Mouse (Mus musculus) layer of hippocampus, adult 6 months (tissue): ENCODE results near the gene Bbs1. TPM values are rescaled to one million over a fixed set of nuclear protein-coding genes. Genes with fewer than 3 reads are reported as not detected.

ENCODE experiments used
- long read RNA-seq, 2 experiments: library from polyadenylated mRNA; unstranded; transcript quantifications; one replicate each; pipeline ENCODE4 v2.0.0; 2019 to 2020
- polyA plus RNA-seq: library from polyadenylated mRNA; unstranded; fragments of <200 nt; fragmentation: Nextera tagmentation; gene quantifications from 2 replicates; pipeline ENCODE4 v1.2.3, GENCODE M21; 2021

Gene Bbs1
- 10.9 and 14.6 TPM in 2 replicates for polyA plus RNA-seq
- long read RNA-seq, experiment 1, full-length matches to known transcripts, result 2 of 8 reads
- long read RNA-seq, experiment 1, partial matches to known transcripts, result 2 of 8 reads
- long read RNA-seq, experiment 1, other reads (novel, unspliced or antisense), result 4 of 8 reads
- long read RNA-seq, experiment 2, full-length matches to known transcripts, result 15 of 23 reads
- long read RNA-seq, experiment 2, partial matches to known transcripts, result 1 of 23 reads
- long read RNA-seq, experiment 2, other reads (novel, unspliced or antisense), result 7 of 23 reads

DNA sequence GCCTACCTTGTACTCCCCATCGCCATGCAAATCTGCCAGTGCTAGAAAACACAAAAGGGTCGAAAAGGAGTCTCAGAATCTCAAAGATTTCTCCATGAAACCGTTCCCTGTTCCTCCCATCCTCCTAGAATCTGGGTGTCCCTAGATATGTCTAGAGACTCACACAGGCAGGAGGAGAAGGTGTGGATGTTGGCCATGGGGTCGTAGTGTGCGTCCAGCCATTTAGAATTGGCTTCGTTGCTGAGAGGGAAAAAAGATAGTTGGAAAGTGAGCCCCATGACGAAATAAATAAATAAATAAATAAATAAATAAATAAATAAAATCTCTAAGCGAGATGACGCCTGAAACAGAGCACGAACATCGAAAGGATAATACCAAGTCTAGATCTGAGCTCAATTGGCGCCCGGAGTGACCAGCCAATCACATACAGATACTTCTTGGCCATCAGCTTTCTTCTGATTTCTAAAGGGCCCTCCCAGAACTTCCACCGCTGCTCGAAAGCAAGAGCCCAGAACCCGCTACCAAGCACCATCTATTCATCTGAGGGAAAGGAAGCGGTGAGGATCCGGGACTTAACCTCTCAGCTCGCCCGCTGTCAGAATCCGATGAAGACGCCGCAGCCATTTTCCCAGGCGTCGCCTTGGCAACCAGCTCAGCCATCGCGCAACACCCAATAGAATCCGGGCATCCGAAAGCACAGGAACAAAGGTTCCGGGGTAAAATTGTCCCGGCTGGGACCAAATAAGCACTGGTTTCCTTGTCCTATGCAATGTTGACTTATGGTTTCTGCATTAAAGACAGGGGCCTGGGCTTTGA is at the start of gene Bbs1:
Bbs1 (minus strand) TSS at position 650 of the 816 bp plus-strand sequence.

DNA sequence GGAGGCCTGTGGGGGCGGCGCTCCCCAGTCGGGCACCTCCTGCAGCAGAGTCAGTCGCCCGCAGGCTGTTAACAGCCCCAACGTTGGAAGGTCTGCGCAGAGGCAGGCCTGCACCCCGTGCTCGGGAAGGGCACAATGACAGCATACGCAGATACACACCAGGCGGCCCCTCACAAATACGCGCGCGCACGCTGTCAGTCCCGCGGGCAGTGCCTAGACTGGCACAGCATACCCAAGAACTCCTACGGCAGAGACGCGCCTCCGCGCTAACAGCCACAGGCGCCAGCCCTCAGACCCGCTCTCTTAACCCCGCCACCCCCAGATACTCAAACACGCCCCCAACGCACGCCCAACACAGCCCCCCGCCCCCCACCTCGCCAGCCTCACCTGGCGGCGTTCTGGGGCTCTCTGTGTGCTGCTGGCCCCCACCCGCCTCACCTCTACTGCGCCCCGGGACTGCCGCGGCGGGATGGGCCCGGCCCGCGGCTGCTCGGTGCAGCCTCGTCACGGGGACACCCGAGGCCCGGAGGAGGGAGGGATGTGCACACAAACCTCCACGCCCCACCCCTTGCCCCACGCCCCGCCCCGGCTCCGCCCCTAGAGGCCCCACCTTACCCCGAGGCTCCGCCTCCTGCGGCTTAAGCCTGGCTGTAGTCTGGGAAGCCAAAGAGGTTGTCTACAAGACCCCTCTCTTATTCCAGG is 36.3 kb upstream of the Bbs1 start, which contains the start of gene Peli3:
Peli3 (minus strand) TSS at position 577 of the 702 bp plus-strand sequence.

DNA sequence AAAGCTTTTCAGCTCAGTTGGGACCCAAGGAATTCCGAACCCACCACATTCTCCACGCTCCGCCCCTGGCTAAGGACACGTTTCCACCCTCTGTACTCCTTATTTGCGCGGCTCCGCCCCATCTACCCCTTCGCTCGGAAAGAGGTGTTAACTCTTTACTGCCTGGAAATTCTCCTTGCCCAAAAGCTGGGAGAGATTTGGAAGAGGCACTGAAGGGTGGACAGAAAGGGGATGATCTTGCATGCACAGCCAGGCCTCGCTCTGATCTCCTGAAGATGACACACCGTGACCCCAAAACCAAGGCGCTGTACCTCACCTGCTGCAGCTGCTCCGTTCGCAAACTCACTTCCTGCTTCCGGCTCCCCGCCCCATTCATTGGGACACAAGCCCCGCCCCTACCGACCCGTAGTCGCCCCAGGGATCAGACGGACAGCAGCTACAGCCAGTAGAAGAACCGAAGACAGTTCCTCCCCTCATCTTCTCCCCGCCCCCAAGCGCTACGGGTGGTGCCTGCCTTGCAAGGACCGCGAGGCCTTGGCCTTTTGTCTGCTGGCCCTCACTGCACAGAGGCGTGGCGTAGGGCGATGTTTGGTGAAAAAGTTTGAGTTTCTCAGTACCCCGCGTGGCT is 21.6 kb upstream of the Bbs1 start, which contains the start of gene Dpp3:
Dpp3 (minus strand) TSS at position 384 of the 628 bp plus-strand sequence.

DNA sequence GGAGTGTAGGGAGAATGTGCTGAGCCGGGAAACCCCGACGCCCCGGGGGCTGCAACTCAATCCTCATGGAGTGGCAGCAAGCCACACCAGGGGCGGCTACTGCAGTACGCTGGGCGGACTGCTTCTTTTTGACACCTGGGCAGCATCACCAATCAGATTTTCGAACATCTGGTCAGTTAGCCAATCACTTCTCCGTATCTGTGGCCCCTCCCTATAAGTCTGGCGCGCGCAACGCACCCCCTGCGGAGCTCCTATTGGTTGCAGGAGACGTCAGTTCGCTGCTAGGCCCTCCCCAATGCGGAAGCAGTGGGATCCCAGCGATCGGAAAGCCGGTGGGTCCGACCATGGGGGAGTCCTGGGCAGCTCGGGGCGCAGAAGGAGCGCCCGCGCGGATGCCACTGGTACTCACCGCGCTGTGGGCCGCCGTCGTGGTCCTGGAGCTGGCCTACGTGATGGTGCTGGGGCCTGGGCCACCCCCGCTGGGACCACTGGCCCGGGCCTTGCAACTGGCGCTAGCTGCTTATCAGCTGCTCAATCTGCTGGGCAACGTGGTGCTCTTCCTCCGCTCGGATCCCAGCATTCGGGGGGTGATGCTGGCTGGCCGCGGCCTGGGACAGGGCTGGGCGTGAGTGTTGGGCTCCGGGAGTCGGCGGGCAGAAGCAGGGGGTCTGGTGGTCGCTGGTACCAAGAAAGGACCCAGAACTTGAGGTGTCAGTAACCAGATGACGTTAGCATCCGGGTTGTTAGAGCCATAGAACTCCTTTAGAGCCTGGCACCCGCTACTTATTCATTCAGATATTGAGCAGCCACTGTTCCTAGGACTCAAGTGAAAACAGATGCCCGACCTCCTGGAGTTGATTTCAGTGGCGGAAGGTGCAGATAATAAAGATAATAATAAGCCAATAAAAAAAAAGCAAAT is 27.8 kb downstream of the Bbs1 start, which contains the start of gene Zdhhc24:
Zdhhc24 (plus strand) TSS at position 264 of the 919 bp plus-strand sequence.

DNA sequence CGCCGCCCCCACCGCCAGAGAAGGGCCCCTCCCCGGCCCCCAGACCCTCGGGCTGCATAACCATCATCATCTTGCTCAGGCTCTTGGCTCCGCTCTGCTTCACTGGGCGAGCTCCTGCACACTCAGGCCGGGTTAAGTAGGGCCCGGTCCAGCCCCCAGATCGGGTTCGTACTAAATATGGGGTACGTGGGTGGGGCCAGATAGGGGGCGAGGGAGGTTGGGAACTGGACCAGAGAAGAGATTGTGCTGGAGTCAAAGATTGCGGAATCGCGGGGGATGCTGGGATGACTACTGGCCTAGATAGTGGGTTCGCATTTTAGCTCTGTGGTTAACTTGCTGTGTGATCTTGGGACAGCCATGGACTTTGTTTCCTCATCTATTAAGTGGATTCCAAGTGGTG is 28.6 kb downstream of the Bbs1 start, which contains the start of gene Actn3:
Actn3 (minus strand) TSS at position 125 of the 400 bp plus-strand sequence.

DNA sequence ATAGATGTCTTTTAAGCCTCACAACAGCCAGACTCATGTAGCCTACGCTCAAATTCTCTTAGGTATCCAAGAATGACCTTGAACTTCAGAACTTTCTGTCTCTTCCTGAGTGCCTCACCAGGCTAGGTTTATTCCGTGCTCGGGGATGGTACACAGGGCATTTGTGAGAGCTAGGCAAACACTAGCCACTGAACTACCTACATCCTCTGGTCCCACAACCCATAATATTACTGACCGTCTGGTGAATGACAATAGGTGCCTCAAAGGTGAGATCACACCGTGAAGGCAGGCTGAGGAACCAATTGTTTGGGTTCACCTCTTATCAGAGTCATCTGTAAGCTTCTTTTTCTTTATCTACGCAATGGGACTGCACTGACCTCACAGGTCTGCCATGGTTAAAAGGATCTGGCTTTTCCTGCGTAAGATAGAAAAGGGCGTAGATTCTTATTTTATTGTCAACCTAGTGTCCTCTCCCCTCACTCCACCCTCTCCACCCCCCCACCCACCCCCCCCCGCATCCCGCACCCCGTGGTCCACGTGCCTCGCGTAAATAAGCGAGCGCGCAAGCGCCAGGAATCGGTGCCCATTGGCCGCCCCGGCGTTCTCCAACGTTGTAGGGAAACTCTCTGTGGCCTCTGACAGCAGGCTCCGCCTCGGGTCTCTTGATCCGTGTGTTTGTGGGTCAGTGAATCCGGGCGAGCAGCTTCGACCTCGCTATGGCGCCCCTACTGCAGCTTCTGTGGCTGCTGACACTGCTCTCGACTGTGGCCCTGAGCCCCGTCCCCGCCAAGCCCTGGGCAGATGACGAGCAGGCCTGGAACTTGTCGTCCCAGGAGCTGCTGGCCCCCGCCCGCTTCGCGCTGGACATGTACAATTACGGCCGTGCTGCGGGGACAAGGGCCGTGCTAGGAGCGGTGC is 51.6 kb downstream of the Bbs1 start, which contains the start of gene Ctsf:
Ctsf (plus strand) TSS at position 579 of the 918 bp plus-strand sequence.

DNA sequence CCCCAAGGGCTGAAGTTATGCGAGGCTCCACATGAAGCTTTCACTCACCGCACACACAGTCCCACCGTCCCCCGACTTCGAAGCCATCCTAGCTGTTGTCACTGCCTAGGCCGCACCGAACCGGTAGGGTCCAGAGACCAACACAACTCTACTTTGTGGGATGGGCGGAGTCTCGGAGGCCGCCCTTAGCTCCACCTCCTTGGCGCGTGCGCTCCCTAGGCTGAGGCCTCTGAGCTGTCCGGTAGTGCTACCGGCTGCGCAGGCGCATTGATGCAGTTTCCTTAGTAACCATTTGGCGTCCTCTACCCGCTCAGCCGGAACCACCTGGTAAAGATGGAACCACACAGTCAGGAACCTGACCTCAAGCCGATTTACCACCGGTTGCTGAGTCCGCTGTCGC is 67.3 kb downstream of the Bbs1 start, which contains the start of the genes Ccs and Ccdc87:
Ccs (minus strand) TSS at position 184 of the 400 bp plus-strand sequence.
Ccdc87 (plus strand) TSS at position 218 of the 400 bp plus-strand sequence.

Other genes with a start within 250 kb of the Bbs1 start
- 2.7 and 3.9 TPM in 2 replicates for gene Gm960, start 208.0 kb downstream of the Bbs1 start, polyA plus RNA-seq
- gene Sptbn2, start 195.5 kb downstream of the Bbs1 start, polyA plus RNA-seq, result 53.6 and 65.0 TPM in 2 replicates
- gene Rbm4b, start 150.1 kb downstream of the Bbs1 start, polyA plus RNA-seq, result 25.3 and 27.5 TPM in 2 replicates
- 25.9 and 31.1 TPM in 2 replicates for gene Rbm4, start 112.7 kb downstream of the Bbs1 start, polyA plus RNA-seq
- 6.4 and 9.5 TPM in 2 replicates for gene Gm21992, start 95.0 kb downstream of the Bbs1 start, polyA plus RNA-seq
- 8.9 and 10.8 TPM in 2 replicates for gene Rbm14, start 95.0 kb downstream of the Bbs1 start, polyA plus RNA-seq
- gene Ccs, start 67.3 kb downstream of the Bbs1 start, polyA plus RNA-seq, result 41.3 and 45.9 TPM in 2 replicates
- 1.6 and 1.7 TPM in 2 replicates for gene Ccdc87, start 67.3 kb downstream of the Bbs1 start, polyA plus RNA-seq
- 112 TPM in 2 replicates for gene Ctsf, start 51.5 kb downstream of the Bbs1 start, polyA plus RNA-seq
- gene Actn3, start 28.7 kb downstream of the Bbs1 start, polyA plus RNA-seq, result 0.69 and 1.2 TPM in 2 replicates
- 9.4 and 11.3 TPM in 2 replicates for gene Zdhhc24, start 28.0 kb downstream of the Bbs1 start, polyA plus RNA-seq
- 20.4 and 22.2 TPM in 2 replicates for gene Dpp3, start 21.7 kb upstream of the Bbs1 start, polyA plus RNA-seq
- gene Peli3, start 36.5 kb upstream of the Bbs1 start, polyA plus RNA-seq, result 7.8 and 8.6 TPM in 2 replicates
- 144 and 145 TPM in 2 replicates for gene Mrpl11, start 55.5 kb upstream of the Bbs1 start, polyA plus RNA-seq
- 5.2 and 8.9 TPM in 2 replicates for gene Npas4, start 83.7 kb upstream of the Bbs1 start, polyA plus RNA-seq
- 8.2 and 8.5 TPM in 2 replicates for gene Slc29a2, start 117.2 kb upstream of the Bbs1 start, polyA plus RNA-seq
- gene B4gat1, start 132.2 kb upstream of the Bbs1 start, polyA plus RNA-seq, result 149 and 162 TPM in 2 replicates
- 2.2 and 2.6 TPM in 2 replicates for gene AC124502.3, start 132.3 kb upstream of the Bbs1 start, polyA plus RNA-seq
- 27.0 and 31.7 TPM in 2 replicates for gene Brms1, start 134.7 kb upstream of the Bbs1 start, polyA plus RNA-seq
- 21.3 TPM in 2 replicates for gene Rin1, start 143.9 kb upstream of the Bbs1 start, polyA plus RNA-seq
- gene Cd248, start 161.4 kb upstream of the Bbs1 start, polyA plus RNA-seq, result 2.0 and 3.4 TPM in 2 replicates
- 118 and 149 TPM in 2 replicates for gene Tmem151a, start 178.9 kb upstream of the Bbs1 start, polyA plus RNA-seq
- 46.2 and 52.4 TPM in 2 replicates for gene Yif1a, start 181.9 kb upstream of the Bbs1 start, polyA plus RNA-seq
- 84.4 and 102 TPM in 2 replicates for gene Cnih2, start 191.9 kb upstream of the Bbs1 start, polyA plus RNA-seq
- gene Rab1b, start 200.4 kb upstream of the Bbs1 start, polyA plus RNA-seq, result 152 and 166 TPM in 2 replicates
- gene Klc2, start 211.9 kb upstream of the Bbs1 start, polyA plus RNA-seq, result 12.8 and 13.5 TPM in 2 replicates